Mouse (Mus musculus): ENCODE results near the gene Khdc1b. TPM values are rescaled to one million over a fixed set of nuclear protein-coding genes. Genes with fewer than 3 reads are reported as not detected.
A peak's percentile ranks its signal among the peaks of the same experiment; 100 is the strongest.
"Not testable (repeated sequence)": the region's sequence is repeated elsewhere in the genome, so short reads cannot be mapped to it uniquely, and the experiment has no call there.

Gene Khdc1b
- not detected in 2 replicates for polyA plus RNA-seq (2015; fragmentation: Nextera tagmentation; extraction: Ambion mirVana)

DNA sequence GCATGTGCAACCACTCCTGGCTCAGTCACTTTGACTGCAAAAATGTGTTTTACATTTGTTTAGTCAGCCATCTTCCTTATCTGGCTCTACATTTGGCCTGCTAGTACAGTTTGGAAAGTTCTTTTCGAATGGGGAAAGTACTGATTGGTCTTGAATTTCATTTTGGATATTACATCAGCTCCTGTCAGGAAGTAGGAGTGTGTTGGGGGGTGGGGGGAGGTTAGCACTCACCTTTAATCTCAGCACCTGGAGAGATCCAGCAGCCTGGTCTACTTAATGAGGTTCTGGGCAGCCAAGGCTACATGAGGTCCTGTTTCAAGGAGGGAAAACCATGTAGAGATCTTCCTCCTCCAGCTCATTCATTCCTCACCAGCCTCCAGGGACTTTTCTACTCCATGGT lies at the start of gene Khdc1b:
Gene Khdc1b, plus strand, starts transcription at position 301 of the 400 bp plus-strand sequence.
- no peaks in the 10 kb centered on the region for H3K27me3 ChIP-seq (replicated peaks)
- no peak within 1 kb of the TSS for H3K27ac ChIP-seq
- no peak for ATAC-seq
- no peak within 1 kb of the TSS for H3K4me2 ChIP-seq (replicated peaks)
- H3K36me3 ChIP-seq: no peaks in the 10 kb centered on the region
- WGBS: 88% methylated on average over 1 of the region's 1 CpGs
- H3K4me1 ChIP-seq (replicated peaks): no peaks in the 10 kb centered on the region
- no peaks in the 10 kb centered on the region for H3K9me3 ChIP-seq
- no peak within 1 kb of the TSS for H3K9ac ChIP-seq
- no peak within 1 kb of the TSS for H3K4me3 ChIP-seq (replicated peaks)

- no peak for ATAC-seq
- no peak overlapping the region for H3K9ac ChIP-seq
- H3K27me3 ChIP-seq (replicated peaks): no peaks in the 10 kb centered on the region
- no peaks in the 10 kb centered on the region for H3K36me3 ChIP-seq
- H3K4me3 ChIP-seq (replicated peaks): no peak overlapping the region
- H3K4me2 ChIP-seq (replicated peaks): no peak overlapping the region
- H3K4me1 ChIP-seq (replicated peaks): no peaks in the 10 kb centered on the region
- H3K27ac ChIP-seq: no peak overlapping the region
- no peaks in the 10 kb centered on the region for H3K9me3 ChIP-seq
Measured at GRCm38 (mm10) chr1:21335836-21336235, 47.5 kb upstream of the Khdc1b start.

DNA sequence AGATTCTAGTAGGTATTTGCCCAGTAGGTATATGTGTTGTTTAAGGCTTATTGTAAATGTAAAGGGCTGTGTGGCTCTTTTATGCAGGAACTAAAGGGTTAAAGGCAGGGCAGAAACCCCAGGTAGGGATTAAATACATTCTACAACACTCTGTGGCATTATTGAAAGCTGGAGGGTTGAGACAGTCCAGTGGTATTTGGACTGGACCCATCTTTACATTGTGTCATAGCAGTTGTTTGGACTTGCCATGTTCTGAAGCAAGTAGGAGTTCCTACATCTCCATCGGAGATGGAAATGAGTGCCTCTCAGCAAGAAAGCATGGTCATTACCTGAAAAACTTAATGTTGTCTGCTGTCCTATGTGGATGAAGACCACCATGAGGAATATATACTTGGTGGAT lies 42.6 kb upstream of the Khdc1b start:
- Histone ChIP-seq H3K9me3 (no peaks in the 10 kb centered on the region), H3K4me1 (replicated peaks) (no peaks in the 10 kb centered on the region), H3K9ac (no peak overlapping the region), H3K4me2 (replicated peaks) (no peak overlapping the region), H3K27ac (no peak overlapping the region), H3K27me3 (replicated peaks) (no peaks in the 10 kb centered on the region), H3K36me3 (no peaks in the 10 kb centered on the region), H3K4me3 (replicated peaks) (no peak overlapping the region)
- WGBS: 100% methylated on average over 1 of the region's 1 CpGs
- ATAC-seq: no peak

DNA sequence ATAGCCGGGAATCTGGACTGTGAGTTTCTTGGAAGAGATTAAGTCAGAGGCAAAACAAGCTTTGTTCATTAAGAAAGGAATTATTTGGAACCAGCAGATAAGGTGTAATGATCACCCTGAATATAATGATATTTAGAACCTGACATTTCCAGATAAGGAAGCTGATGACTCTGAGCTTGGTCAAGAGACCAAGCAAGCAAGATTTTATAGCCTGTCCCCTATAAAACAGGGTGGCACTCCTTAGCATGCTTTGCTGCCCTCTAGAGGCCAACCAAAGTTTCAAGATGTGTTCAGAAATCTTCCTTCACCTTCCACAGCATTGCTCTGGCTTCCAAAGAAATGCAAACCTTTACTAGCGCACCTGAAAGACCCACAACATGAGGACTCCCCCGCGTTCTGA lies 39.1 kb upstream of the Khdc1b start:
- WGBS: 52% methylated on average over 4 of the region's 4 CpGs
- Histone ChIP-seq H3K9me3 (no peaks in the 10 kb centered on the region), H3K4me2 (replicated peaks) (no peak overlapping the region), H3K4me3 (replicated peaks) (no peak overlapping the region), H3K36me3 (no peaks in the 10 kb centered on the region), H3K27me3 (replicated peaks) (no peaks in the 10 kb centered on the region), H3K9ac (no peak overlapping the region), H3K4me1 (replicated peaks) (no peaks in the 10 kb centered on the region), H3K27ac (no peak overlapping the region)
- peak; percentile 83 for ATAC-seq

- H3K27me3 ChIP-seq (replicated peaks); H3K4me3 ChIP-seq (replicated peaks); H3K36me3 ChIP-seq; ATAC-seq; H3K4me1 ChIP-seq (replicated peaks); H3K9ac ChIP-seq; H3K4me2 ChIP-seq (replicated peaks); H3K9me3 ChIP-seq; H3K27ac ChIP-seq: not testable (repeated sequence)
- 81% methylated on average over 7 of the region's 7 CpGs for WGBS
Measured at GRCm38 (mm10) chr1:21344752-21345151, 38.6 kb upstream of the Khdc1b start.

- Histone ChIP-seq H3K9ac (no peak within 1 kb of the TSS), H3K4me1 (replicated peaks) (no peaks in the 10 kb centered on the region), H3K36me3 (no peaks in the 10 kb centered on the region), H3K4me2 (replicated peaks) (no peak within 1 kb of the TSS), H3K27me3 (replicated peaks) (no peaks in the 10 kb centered on the region), H3K9me3 (no peaks in the 10 kb centered on the region), H3K27ac (no peak within 1 kb of the TSS), H3K4me3 (replicated peaks) (no peak within 1 kb of the TSS)
- WGBS: 82% methylated on average over 2 of the region's 2 CpGs
- ATAC-seq: no peak
Measured at GRCm38 (mm10) chr1:21349341-21349740, 34.0 kb upstream of the Khdc1b start, which contains the start of gene Khdc1a. TSS of gene Khdc1a (plus strand) at chr1:21349641.

- H3K4me3 ChIP-seq (replicated peaks); H3K9ac ChIP-seq; ATAC-seq; H3K9me3 ChIP-seq; H3K36me3 ChIP-seq; H3K4me2 ChIP-seq (replicated peaks); H3K27me3 ChIP-seq (replicated peaks); H3K4me1 ChIP-seq (replicated peaks); H3K27ac ChIP-seq: not testable (repeated sequence)
- 71% methylated on average over 1 of the region's 1 CpGs for WGBS
Measured at GRCm38 (mm10) chr1:21368031-21368430, 15.3 kb upstream of the Khdc1b start, which contains the start of gene Khdc1c. TSS of gene Khdc1c (plus strand) at chr1:21368331.

DNA sequence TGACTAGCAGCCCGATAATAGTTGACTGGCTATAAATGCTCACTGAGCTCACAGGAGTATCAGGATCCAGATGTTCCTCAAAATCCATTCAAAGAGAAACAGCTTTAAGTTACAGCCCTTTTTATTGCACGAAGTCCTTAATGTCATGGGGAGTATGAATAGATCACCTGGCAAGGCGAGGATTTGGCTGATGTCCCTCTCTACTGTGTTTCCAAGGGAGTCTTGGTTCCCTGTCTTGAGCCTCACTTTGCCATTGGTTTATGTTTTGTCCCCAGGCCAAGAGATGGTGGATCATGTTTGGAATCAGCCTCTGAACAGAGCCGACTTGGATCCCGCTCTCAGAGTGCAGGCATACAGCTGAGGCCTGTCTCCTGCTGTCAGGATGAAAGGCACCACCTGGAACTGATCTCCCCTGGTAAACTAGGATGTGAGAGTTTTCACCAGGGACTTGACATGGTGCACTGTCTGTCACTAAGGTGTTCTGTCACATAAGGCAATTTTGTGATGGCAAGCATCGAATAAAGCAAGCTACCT lies 7.8 kb downstream of the Khdc1b start:
- no peaks in the 10 kb centered on the region for H3K9me3 ChIP-seq
- no peak for ATAC-seq
- no peak overlapping the region for H3K27ac ChIP-seq
- H3K4me3 ChIP-seq (replicated peaks): no peak overlapping the region
- no peaks in the 10 kb centered on the region for H3K36me3 ChIP-seq
- 56% methylated on average over 6 of the region's 6 CpGs for WGBS
- H3K4me1 ChIP-seq (replicated peaks): no peaks in the 10 kb centered on the region
- H3K4me2 ChIP-seq (replicated peaks): no peak overlapping the region
- no peaks in the 10 kb centered on the region for H3K27me3 ChIP-seq (replicated peaks)
- no peak overlapping the region for H3K9ac ChIP-seq

DNA sequence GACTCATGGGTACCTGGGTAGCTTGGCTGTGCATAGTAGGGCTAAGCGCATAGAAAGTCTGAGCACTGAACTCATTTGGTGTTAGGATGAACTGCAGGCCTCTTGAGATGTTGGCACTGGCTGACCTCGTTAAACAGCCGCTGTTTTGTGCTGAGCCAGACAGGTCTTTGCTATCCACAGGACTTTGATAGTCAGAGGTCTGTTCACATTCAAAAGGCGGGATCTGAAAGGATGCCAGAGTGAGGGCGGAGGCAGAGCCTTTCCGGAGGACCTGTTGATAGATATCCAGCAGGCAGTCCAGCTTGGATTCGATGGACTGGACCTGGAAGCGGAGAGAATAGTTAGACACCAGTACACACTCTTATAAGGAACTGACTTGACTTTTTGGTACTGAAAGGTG lies 19.4 kb downstream of the Khdc1b start:
- Histone ChIP-seq H3K9me3 (no peaks in the 10 kb centered on the region), H3K27me3 (replicated peaks) (no peaks in the 10 kb centered on the region), H3K4me3 (replicated peaks) (no peak overlapping the region), H3K27ac (no peak overlapping the region), H3K4me1 (replicated peaks) (no peaks in the 10 kb centered on the region), H3K36me3 (no peaks in the 10 kb centered on the region), H3K9ac (no peak overlapping the region), H3K4me2 (replicated peaks) (no peak overlapping the region)
- WGBS: 80% methylated on average over 8 of the region's 8 CpGs
- ATAC-seq: no peak

DNA sequence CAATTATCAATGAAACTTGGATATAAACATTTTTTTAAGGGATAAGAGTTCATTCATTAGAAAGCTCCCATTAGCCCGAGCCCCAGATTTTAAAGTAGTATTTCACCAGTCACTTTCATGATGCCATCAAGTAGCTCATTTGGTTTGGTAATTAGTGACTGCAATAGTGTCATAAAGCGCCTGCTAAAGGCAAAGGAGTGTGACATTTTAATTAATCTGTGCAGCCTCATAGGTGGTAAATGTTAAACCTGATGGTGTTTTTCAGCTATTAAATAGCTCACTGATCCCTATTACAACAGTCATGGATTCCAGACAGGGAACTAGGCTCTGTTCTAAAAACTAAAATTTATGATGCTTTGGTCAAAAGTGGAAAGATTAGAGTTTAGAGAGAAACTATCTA lies 23.9 kb downstream of the Khdc1b start:
- no peak overlapping the region for H3K4me2 ChIP-seq (replicated peaks)
- no peak overlapping the region for H3K9ac ChIP-seq
- H3K27me3 ChIP-seq (replicated peaks): no peaks in the 10 kb centered on the region
- H3K4me3 ChIP-seq (replicated peaks): no peak overlapping the region
- no peaks in the 10 kb centered on the region for H3K36me3 ChIP-seq
- WGBS: 70% methylated on average over 2 of the region's 2 CpGs
- ATAC-seq: no peak
- no peaks in the 10 kb centered on the region for H3K4me1 ChIP-seq (replicated peaks)
- H3K9me3 ChIP-seq: no peaks in the 10 kb centered on the region
- H3K27ac ChIP-seq: no peak overlapping the region

GRCm38 (mm10) chr1:21411331-21412196 lies 28.2 kb downstream of the Khdc1b start:
- no peaks in the 10 kb centered on the region for H3K36me3 ChIP-seq
- ATAC-seq: 0 out of 2 replicates have a peak, but pooled peaks have one; percentile 17
- H3K27ac ChIP-seq: no peak overlapping the region
- no peaks in the 10 kb centered on the region for H3K9me3 ChIP-seq
- 58% methylated on average over 18 of the region's 18 CpGs for WGBS
- H3K4me2 ChIP-seq (replicated peaks): no peak overlapping the region
- H3K27me3 ChIP-seq (replicated peaks): no peaks in the 10 kb centered on the region
- no peaks in the 10 kb centered on the region for H3K4me1 ChIP-seq (replicated peaks)
- H3K4me3 ChIP-seq (replicated peaks): no peak overlapping the region
- H3K9ac ChIP-seq: no peak overlapping the region

DNA sequence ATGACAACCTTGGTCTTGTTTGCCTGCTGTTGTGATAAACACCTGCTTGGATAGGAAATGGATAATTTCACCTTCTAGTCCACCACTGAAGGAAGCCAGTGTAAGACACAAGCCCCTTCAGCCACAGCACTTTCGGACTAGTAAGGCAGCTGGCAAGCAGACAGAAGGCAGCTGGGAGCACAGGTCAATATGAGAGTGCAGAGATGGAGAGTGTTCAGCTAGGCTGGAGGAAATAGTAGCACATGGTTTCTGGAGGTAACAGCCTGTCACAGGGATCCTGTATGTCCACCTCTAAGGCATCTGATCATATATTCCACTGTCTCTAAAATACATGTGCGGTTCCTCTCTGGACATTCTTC lies 28.8 kb downstream of the Khdc1b start:
- no peak overlapping the region for H3K27ac ChIP-seq
- ATAC-seq: no peak
- no peak overlapping the region for H3K4me2 ChIP-seq (replicated peaks)
- H3K36me3 ChIP-seq: no peaks in the 10 kb centered on the region
- no peak overlapping the region for H3K4me3 ChIP-seq (replicated peaks)
- 90% methylated on average over 2 of the region's 2 CpGs for WGBS
- H3K27me3 ChIP-seq (replicated peaks): no peaks in the 10 kb centered on the region
- no peaks in the 10 kb centered on the region for H3K9me3 ChIP-seq
- H3K9ac ChIP-seq: no peak overlapping the region
- no peaks in the 10 kb centered on the region for H3K4me1 ChIP-seq (replicated peaks)

GRCm38 (mm10) chr1:21419370-21419769 lies 36.0 kb downstream of the Khdc1b start:
- H3K4me1 ChIP-seq (replicated peaks): no peaks in the 10 kb centered on the region
- H3K9me3 ChIP-seq: no peaks in the 10 kb centered on the region
- no peak overlapping the region for H3K4me2 ChIP-seq (replicated peaks)
- H3K36me3 ChIP-seq: no peaks in the 10 kb centered on the region
- no peak overlapping the region for H3K4me3 ChIP-seq (replicated peaks)
- no peaks in the 10 kb centered on the region for H3K27me3 ChIP-seq (replicated peaks)
- no peak for ATAC-seq
- no peak overlapping the region for H3K27ac ChIP-seq
- no peak overlapping the region for H3K9ac ChIP-seq
